Mouse (Mus musculus) heart, adult 2 months (tissue): ENCODE results near the gene Zdhhc13. TPM values are rescaled to one million over a fixed set of nuclear protein-coding genes. Genes with fewer than 3 reads are reported as not detected.

Experiments
- DNase-seq, 2 experiments: peaks; one replicate each; pipeline ENCODE4 v3.0.0; 2021
- H3K27ac ChIP-seq: fragments of 200-600 bp; 2 replicates; pipeline ENCODE4 v1.8.1; 2022
- H3K27me3 ChIP-seq: fragments of 200-500 bp; 2 replicates; pipeline ENCODE4 v1.6.1; 2012; ENCODE audit warnings: mild to moderate bottlenecking, low read length, inconsistent platforms, mixed read lengths; ENCODE audit not compliant: control insufficient read depth, insufficient read depth
- H3K36me3 ChIP-seq: fragments of 200-500 bp; 2 replicates; pipeline ENCODE4 v1.6.1; 2012; ENCODE audit warnings: low read length, inconsistent platforms; ENCODE audit not compliant: control insufficient read depth, insufficient read depth
- H3K4me1 ChIP-seq: fragments of 200-500 bp; 2 replicates; pipeline ENCODE4 v1.6.1; 2011; ENCODE audit warnings: low read length; ENCODE audit not compliant: control insufficient read depth, insufficient read depth
- H3K4me3 ChIP-seq: fragments of 200-600 bp; 2 replicates; pipeline ENCODE4 v1.8.1; 2022
- H3K79me2 ChIP-seq: fragments of 200-500 bp; replicated peaks from 2 replicates; pipeline ENCODE4 v1.6.1; 2012; ENCODE audit warnings: mild to moderate bottlenecking, inconsistent platforms, low read length, moderate library complexity, mixed read lengths; ENCODE audit not compliant: control insufficient read depth, insufficient read depth
- H3K9ac ChIP-seq: fragments of 200-500 bp; 2 replicates; pipeline ENCODE4 v1.6.1; 2012; ENCODE audit warnings: low read depth, mild to moderate bottlenecking, control low read depth, inconsistent platforms, low read length, mixed read lengths
- CTCF ChIP-seq: fragments of 200-600 bp; IDR thresholded peaks from 2 replicates; pipeline ENCODE4 v1.8.1; 2022; ENCODE audit warnings: antibody characterized with exemption, mild to moderate bottlenecking, moderate library complexity
- EP300 ChIP-seq: fragments of 200-500 bp; IDR thresholded peaks from 2 replicates; pipeline ENCODE4 v1.6.1; 2011; ENCODE audit warnings: low read depth, low read length, control low read depth; ENCODE audit not compliant: insufficient read depth
- POLR2A ChIP-seq: fragments of 200-500 bp; IDR thresholded peaks from 2 replicates; pipeline ENCODE4 v1.6.1; 2011; ENCODE audit warnings: mild to moderate bottlenecking, low read depth, low read length, control low read depth; ENCODE audit not compliant: insufficient read depth
- WGBS: fragments of 180-500 bp; shearing (Covaris S2); methylation state at CpG from one replicate; pipeline ENCODE4 v1.1.7; 2018; 5-methylcytosine and 5-hydroxymethylcytosine counted together
- intact Hi-C: fragments of 180-260 bp; cut with DNase I; formaldehyde crosslinking; loops from one replicate; pipeline ENCODE4 v1.15.1; 2025
- polyA plus RNA-seq: library from polyadenylated mRNA; depleted of rRNA; stranded (reverse); fragments of >200 nt; gene quantifications from 2 replicates; pipeline ENCODE4 v1.2.3, GENCODE M21; 2012
- total RNA-seq, 2 experiments: library from RNA; stranded (reverse); gene quantifications; 2 replicates each; pipeline ENCODE4 v1.2.3; 2021

Gene Zdhhc13
- total and polyA plus RNA-seq, 3 experiments, result 7.1 to 11.0 (median 10.9) TPM

DNA sequence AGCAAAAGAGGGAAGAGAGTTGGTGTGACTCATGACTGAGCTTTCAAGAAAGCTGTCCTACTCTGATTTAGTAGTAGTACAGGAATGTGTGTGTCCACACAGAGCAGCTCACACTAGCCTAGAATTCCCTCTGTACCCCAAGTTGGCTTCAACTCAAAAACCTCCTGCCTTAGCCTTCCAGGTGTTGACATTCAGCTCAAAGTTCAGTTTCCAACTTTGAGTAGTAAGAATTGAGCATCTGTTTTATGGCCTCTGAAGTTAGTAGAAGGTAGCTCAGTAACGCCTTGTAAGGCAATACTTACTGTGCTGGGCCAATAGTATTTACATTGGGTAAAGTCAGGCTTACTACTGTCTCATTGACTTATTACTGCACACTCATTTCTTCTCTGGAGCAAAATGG, 24.8 kb downstream of the Zdhhc13 start:
- H3K27ac ChIP-seq, result no peak overlapping the region
- TF ChIP-seq POLR2A (no peak), EP300 (no peak), CTCF (no peak)
- H3K4me3 ChIP-seq, result no peak overlapping the region
- no peaks in the 10 kb centered on the region; the same call in 1 of the 2 replicates for H3K36me3 ChIP-seq
- no peak for DNase-seq
- H3K9ac ChIP-seq, result no peak overlapping the region
- 98% methylated on average over 1 of the region's 1 CpGs for WGBS
- H3K4me1 ChIP-seq, result no peaks in the 10 kb centered on the region
- intact Hi-C loops, result loop anchor here (10.0 kb wide), 1 partner anchor 311 kb away; no protein-coding TSS in a partner anchor
- H3K79me2 ChIP-seq, result no peaks in the 10 kb centered on the region
- H3K27me3 ChIP-seq, result no peaks in the 10 kb centered on the region

- intact Hi-C loops, result no loop called here
- Histone ChIP-seq H3K9ac (no peak overlapping the region), H3K27me3 (no peaks in the 10 kb centered on the region), H3K79me2 (no peaks in the 10 kb centered on the region), H3K27ac (no peak overlapping the region), H3K4me1 (peaks cover 2% of the 10 kb centered on the region; the same call in 1 of the 2 replicates), H3K36me3 (peaks cover 13% of the 10 kb centered on the region), H3K4me3 (no peak overlapping the region)
- WGBS, result 95% methylated on average over 5 of the region's 5 CpGs
- no peak for DNase-seq
- TF ChIP-seq EP300, result no peak
- TF ChIP-seq POLR2A, result no peak
- no peak for TF ChIP-seq CTCF
Observed at GRCm38 (mm10) chr7:48821654-48822053, 32.9 kb downstream of the Zdhhc13 start.

GRCm38 (mm10) chr7:48823621-48824020, 34.8 kb downstream of the Zdhhc13 start:
- Histone ChIP-seq H3K79me2 (no peaks in the 10 kb centered on the region), H3K36me3 (peaks cover 15% of the 10 kb centered on the region), H3K27me3 (no peaks in the 10 kb centered on the region), H3K4me1 (peaks cover 2% of the 10 kb centered on the region; the same call in 1 of the 2 replicates), H3K9ac (no peak overlapping the region), H3K4me3 (no peak overlapping the region), H3K27ac (no peak overlapping the region)
- intact Hi-C loops, result no loop called here
- 95% methylated on average over 3 of the region's 3 CpGs for WGBS
- no peak for TF ChIP-seq POLR2A
- TF ChIP-seq EP300, result no peak
- no peak for TF ChIP-seq CTCF
- no peak for DNase-seq

- intact Hi-C loops, result no loop called here
- TF ChIP-seq POLR2A, result no peak
- TF ChIP-seq CTCF, result no peak
- no peak for TF ChIP-seq EP300
- Histone ChIP-seq H3K27ac (peak overlapping the region; percentile 27), H3K4me1 (peaks cover 2% of the 10 kb centered on the region; the same call in 1 of the 2 replicates), H3K36me3 (peaks cover 16% of the 10 kb centered on the region), H3K27me3 (no peaks in the 10 kb centered on the region), H3K9ac (no peak overlapping the region), H3K4me3 (no peak overlapping the region), H3K79me2 (no peaks in the 10 kb centered on the region)
- DNase-seq, result no peak
- 53% methylated on average over 1 of the region's 1 CpGs for WGBS
Observed at GRCm38 (mm10) chr7:48824671-48825070, 35.9 kb downstream of the Zdhhc13 start.

GRCm38 (mm10) chr7:48825170-48825569, 36.4 kb downstream of the Zdhhc13 start:
- TF ChIP-seq EP300 (0 out of 2 replicates have a peak, but pooled peaks have one; percentile 18), POLR2A (no peak)
- Histone ChIP-seq H3K27ac (peak overlapping the region; percentile 27), H3K4me1 (peaks cover 2% of the 10 kb centered on the region; the same call in 1 of the 2 replicates), H3K79me2 (no peaks in the 10 kb centered on the region), H3K4me3 (no peak overlapping the region), H3K36me3 (peaks cover 19% of the 10 kb centered on the region), H3K9ac (no peak overlapping the region), H3K27me3 (no peaks in the 10 kb centered on the region)
- 56% methylated on average over 6 of the region's 6 CpGs for WGBS
- no peak for DNase-seq
- intact Hi-C loops, result no loop called here

GRCm38 (mm10) chr7:48829177-48829910, 40.5 kb downstream of the Zdhhc13 start:
- Histone ChIP-seq H3K4me1 (peaks cover 9% of the 10 kb centered on the region), H3K27me3 (no peaks in the 10 kb centered on the region), H3K4me3 (no peak overlapping the region), H3K9ac (no peak overlapping the region), H3K27ac (peak overlapping the region; percentile 55), H3K36me3 (peaks cover 39% of the 10 kb centered on the region), H3K79me2 (no peaks in the 10 kb centered on the region)
- WGBS, result 44% methylated on average over 5 of the region's 5 CpGs
- TF ChIP-seq EP300 (peak; percentile 92; the same call in 1 of the 2 replicates), POLR2A (peak; percentile 46; the same call in 1 of the 2 replicates), CTCF (no peak)
- DNase-seq, result peak in 1 of 2 experiments; percentile 73
- intact Hi-C loops, result no loop called here
